Mouse (Mus musculus) ovary, postnatal 10 days (tissue): ENCODE results near the gene Tnfrsf23.
"Not testable (repeated sequence)": the region's sequence is repeated elsewhere in the genome, so short reads cannot be mapped to it uniquely, and the experiment has no call there.

Experiments
- DNase-seq: peaks from one replicate; pipeline ENCODE4 v3.0.0; 2022; ENCODE audit warnings: low spot score

Gene Tnfrsf23

GRCm38 (mm10) chr7:143685359-143686067 is at the start of gene Tnfrsf23:
Gene Tnfrsf23, minus strand, starts transcription at chr7:143685872.
- DNase-seq = no peak

- DNase-seq = no peak
These were observed 48.1 kb upstream of the Tnfrsf23 start for GRCm38 (mm10) chr7:143733746-143734145.

GRCm38 (mm10) chr7:143729886-143730285 is 44.2 kb upstream of the Tnfrsf23 start:
- DNase-seq = no peak

GRCm38 (mm10) chr7:143726396-143726795 is 40.7 kb upstream of the Tnfrsf23 start:
- no peak for DNase-seq

- no peak for DNase-seq
These were observed 38.2 kb upstream of the Tnfrsf23 start for GRCm38 (mm10) chr7:143723841-143724240.

DNA sequence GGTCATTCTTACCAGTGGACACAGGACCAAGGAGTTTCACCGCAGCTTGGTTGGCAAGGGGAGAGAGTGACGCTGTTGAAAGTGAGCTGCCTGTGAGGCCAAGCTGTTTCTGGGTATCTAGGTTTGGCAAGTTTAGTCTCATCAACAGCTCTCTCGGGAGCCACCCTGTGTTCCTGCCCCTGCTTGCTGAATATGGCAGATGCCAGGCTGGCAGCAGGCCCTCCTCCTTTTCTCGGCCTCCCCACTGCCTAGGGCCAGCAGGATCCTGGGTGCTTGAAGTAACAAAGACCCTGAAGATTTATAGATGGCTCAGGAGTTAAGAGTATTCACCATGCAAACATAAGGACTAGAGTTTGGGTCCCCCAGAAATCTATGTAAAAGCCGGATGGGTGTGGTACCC is 37.0 kb upstream of the Tnfrsf23 start:
- no peak for DNase-seq

- no peak for DNase-seq
These were observed 32.1 kb upstream of the Tnfrsf23 start for GRCm38 (mm10) chr7:143717811-143718210.

DNA sequence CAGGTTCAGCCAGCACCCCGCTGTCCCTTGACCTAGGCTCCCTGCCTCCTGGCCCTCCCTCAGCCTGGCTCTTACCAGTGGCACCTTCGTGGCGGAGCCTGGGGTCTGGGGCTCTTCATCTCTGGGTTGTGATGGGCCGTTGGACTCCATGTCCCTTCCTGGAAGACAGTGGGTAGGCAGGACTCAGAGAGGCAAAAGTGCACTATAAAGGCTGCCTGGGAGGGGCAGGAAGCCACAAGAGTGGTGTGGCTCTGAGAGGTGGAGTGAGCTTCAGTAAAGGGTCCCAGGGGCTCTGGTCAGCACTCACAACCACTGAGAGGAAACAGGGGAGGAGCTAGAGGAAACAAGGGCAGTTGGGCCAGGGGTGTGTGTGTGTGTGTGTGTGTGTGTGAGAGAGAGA is 27.7 kb upstream of the Tnfrsf23 start:
- DNase-seq = no peak

GRCm38 (mm10) chr7:143712771-143713348 is 27.2 kb upstream of the Tnfrsf23 start:
- DNase-seq = no peak

DNA sequence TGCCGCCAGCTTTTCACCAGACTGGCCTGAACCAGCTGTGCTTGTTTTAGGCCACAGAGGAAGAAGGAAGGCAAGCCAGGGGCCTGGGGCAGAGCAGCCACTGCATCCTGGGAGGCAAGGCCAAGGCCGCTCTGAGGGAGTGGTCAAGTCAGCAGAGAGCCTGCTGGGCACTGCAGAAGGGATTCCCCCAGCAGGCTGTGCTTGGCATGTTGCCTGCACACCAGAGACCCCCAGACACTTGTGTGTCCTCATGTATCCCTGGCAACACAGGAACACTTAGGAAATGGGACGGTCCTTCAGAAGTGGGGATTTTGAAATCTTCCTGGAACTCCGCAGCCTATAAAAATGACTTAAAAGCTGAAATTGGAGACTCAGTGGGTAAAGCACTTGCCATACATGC is 26.4 kb upstream of the Tnfrsf23 start:
- no peak for DNase-seq

DNA sequence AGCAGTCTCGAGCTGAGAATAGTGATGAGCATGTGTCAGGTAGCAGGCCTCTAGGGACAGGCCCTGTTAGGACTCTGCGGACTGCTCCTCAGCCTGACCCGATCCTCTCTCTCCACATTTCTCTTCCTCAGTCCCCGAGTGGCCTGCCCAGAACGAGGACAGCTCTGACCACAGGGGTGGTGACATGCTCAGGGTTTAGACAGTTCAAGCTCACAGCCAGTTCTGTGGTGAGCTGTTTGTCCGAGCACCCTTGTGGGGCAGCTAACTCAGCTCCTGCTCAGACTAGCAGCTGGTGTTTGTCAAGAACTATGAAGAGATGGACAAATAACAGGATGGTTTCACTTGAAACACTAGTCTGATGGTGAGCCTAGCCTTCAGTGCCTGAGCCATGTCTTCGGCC is 25.7 kb upstream of the Tnfrsf23 start:
- no peak for DNase-seq

GRCm38 (mm10) chr7:143709395-143709794 is 23.7 kb upstream of the Tnfrsf23 start:
- DNase-seq = no peak

DNA sequence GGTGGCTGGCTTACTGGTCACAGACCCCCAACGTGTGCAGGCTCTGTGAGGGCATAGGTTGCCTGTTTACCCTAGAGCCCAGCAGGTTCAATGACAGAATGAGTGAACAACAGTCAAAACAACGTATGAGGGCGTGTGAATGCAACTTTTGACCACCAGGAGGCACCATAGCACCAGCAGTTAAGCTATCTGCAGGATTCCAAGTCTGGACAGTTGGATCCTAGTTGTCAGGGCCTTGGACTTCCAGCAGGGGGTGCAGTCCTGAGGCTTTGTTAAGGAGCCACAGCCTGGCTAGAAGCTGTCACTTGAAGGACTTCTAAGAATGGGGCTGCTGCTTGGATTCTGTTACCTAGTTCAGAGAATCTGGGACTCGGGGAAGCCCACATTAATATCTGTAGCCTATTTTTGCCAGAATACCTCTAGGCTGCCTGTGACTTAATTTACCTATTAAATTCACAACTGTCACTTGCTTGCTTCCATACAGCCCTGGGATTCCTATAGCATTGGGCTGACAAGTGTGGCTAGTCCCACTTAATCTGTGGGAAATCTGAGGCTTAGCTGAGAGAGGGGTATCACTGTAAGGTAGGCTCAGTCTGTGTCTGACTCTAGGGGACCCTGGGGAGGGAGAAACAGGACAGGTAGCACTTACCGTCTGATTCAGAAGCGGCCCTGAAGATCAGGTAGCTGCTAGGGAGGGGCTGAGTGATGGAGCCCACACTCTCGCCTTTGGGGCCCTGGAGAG is 21.2 kb upstream of the Tnfrsf23 start:
- peak; percentile 71 for DNase-seq

DNA sequence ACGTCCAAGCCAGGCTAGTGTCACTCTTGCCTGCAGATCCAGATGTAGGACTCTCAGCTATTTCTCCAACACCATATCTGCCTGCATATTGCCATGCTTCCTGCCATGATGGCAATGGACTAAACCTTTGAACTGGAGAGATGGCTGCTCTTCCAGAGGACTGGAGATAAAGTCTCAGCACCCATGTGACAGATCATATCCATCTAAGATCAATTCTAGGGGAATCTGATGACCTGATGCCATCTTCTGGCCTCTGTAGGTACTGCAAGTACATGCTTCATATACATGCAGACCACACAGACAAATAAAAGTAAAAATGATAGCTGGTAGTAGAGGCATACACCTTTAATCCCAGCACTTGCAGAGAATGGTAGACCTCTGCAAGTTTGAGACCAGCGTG is 10.5 kb upstream of the Tnfrsf23 start:
- DNase-seq = no peak

DNA sequence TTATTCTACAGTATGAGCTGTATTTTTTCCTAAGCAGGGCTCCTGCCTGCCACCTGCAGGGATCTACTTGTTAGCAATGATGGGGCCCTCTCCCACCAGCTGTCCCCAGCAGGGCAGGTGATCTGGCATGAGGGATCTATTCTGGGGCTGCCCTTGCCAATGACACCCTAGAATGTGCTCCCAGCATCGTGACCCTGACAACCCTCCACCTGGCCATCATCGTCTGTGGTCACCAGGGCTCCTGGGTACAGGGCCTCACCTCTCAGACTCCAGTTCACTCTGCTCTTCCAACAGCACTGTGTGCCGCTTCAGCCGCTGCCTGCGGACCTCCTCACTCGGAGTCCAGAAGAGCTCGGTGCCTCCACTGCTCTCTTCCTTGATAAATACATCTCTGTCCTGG is 8.9 kb upstream of the Tnfrsf23 start:
- no peak for DNase-seq

- DNase-seq = no peak
These were observed 7.3 kb upstream of the Tnfrsf23 start for GRCm38 (mm10) chr7:143692746-143693510.

GRCm38 (mm10) chr7:143691909-143692308 is 6.2 kb upstream of the Tnfrsf23 start:
- DNase-seq = no peak

GRCm38 (mm10) chr7:143691181-143691580 is 5.5 kb upstream of the Tnfrsf23 start:
- no peak for DNase-seq

DNA sequence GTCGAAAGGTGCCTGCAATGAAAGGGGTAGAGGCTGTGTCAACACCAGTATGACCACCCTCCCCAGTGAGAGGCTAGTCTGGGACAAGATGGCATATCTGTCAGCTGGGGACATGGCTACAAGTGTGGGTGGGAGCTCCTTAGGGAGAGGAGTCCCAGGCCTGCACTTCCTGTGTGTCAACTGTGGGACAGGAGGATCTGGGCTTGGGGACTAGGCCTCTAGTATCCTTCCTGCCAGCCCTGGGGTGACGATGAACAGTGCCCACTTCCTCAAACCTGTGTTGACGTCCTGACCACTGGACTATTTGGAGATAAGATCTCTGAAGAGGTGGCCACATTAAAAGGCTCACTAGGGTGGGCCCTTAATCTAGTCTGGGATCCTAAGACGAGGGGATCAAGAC is 4.3 kb upstream of the Tnfrsf23 start:
- no peak for DNase-seq

GRCm38 (mm10) chr7:143689481-143689880 is 3.8 kb upstream of the Tnfrsf23 start:
- DNase-seq = no peak

DNA sequence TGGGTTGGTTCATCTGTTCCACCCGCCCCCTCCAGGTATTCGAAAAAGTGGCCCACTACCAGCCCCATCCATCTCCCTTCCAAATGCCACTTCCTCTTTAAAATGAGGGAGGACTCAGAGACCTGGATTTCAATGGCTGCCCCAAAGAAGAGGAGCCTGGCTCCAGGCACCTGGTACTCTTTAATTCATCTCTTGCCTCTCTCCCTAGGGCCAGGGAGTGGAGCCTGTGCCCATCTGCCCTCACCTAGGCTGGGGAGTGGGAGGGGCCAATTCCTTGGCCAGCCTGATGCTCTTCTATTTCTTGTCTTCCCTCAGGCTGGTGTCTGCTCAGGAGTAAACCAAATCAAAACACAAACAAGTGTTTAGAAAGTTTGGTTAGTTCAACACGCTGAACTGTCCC is 1.0 kb upstream of the Tnfrsf23 start:
- not testable (repeated sequence) for DNase-seq

- not testable (repeated sequence) for DNase-seq
These were observed 519 bp upstream of the Tnfrsf23 start for GRCm38 (mm10) chr7:143686191-143686590.
